Mouse (Mus musculus) hindbrain, postnatal 0 days (tissue): Measurements from ENCODE around the gene Csnk1d. TPM values are rescaled to one million over a fixed set of nuclear protein-coding genes. Genes with fewer than 3 reads are reported as not detected.

ENCODE experiments used
- ATAC-seq: fragments of 200-750 bp; cut with Nextera tagmentation; 2 replicates; pipeline ENCODE4 v1.8.0; 2017; ENCODE audit warnings: mild to moderate bottlenecking, moderate TSS enrichment, moderate library complexity
- DNase-seq: peaks from one replicate; pipeline ENCODE4 v3.0.0-alpha.2; 2015; ENCODE audit warnings: low spot score
- H3K27ac ChIP-seq: fragments of 300-500 bp; sonication (generic); 2 replicates; pipeline ENCODE4 v1.5.1; 2014; ENCODE audit warnings: mild to moderate bottlenecking
- H3K27me3 ChIP-seq: fragments of 300-500 bp; sonication (generic); 2 replicates; pipeline ENCODE4 v1.6.1; 2014; ENCODE audit warnings: low read length, mixed read lengths; ENCODE audit not compliant: insufficient read depth
- H3K36me3 ChIP-seq: fragments of 300-500 bp; sonication (generic); 2 replicates; pipeline ENCODE4 v1.6.1; 2014; ENCODE audit warnings: low read length, mixed read lengths; ENCODE audit not compliant: insufficient read depth
- H3K4me1 ChIP-seq: fragments of 300-500 bp; sonication (generic); 2 replicates; pipeline ENCODE4 v1.6.1; 2014; ENCODE audit warnings: antibody characterized with exemption, low read length, mixed read lengths; ENCODE audit not compliant: insufficient read depth
- H3K4me2 ChIP-seq: fragments of 300-500 bp; sonication (generic); 2 replicates; pipeline ENCODE4 v1.6.1; 2014; ENCODE audit warnings: low read depth, mild to moderate bottlenecking, low read length, moderate library complexity, mixed read lengths
- H3K4me3 ChIP-seq: fragments of 300-500 bp; sonication (generic); 2 replicates; pipeline ENCODE4 v1.5.1; 2014; ENCODE audit warnings: low read length
- H3K9ac ChIP-seq: fragments of 300-500 bp; sonication (generic); replicated peaks from 2 replicates; pipeline ENCODE4 v1.6.1; 2014; ENCODE audit warnings: mild to moderate bottlenecking, low read length, moderate library complexity, mixed read lengths
- H3K9me3 ChIP-seq: fragments of 300-500 bp; sonication (generic); 2 replicates; pipeline ENCODE4 v1.6.1; 2016; ENCODE audit warnings: low read length, mixed read lengths
- CTCF ChIP-seq: IDR thresholded peaks from 2 replicates; pipeline ENCODE4 v1.5.1; 2016; ENCODE audit warnings: antibody characterized with exemption, control low read depth, low read depth
- WGBS: fragments of 180-500 bp; shearing (Covaris S2); extraction: QIAGEN DNeasy Blood & Tissue Kit; methylation state at CpG from one replicate; pipeline ENCODE4 v1.1.7; 2014; 5-methylcytosine and 5-hydroxymethylcytosine counted together
- polyA plus RNA-seq: library from polyadenylated mRNA; unstranded; fragments of >200 nt; fragmentation: Nextera tagmentation; extraction: Ambion mirVana; gene quantifications from 2 replicates; pipeline ENCODE4 v1.2.1, GENCODE M21; 2015
- total RNA-seq: library from RNA; depleted of rRNA; stranded (reverse); fragments of >200 nt; gene quantifications from 2 replicates; pipeline ENCODE4 v1.2.3, GENCODE M21; 2014

The Csnk1d gene
- total and polyA plus RNA-seq, 2 experiments from 2014 or later: 95.2 to 102 TPM

DNA sequence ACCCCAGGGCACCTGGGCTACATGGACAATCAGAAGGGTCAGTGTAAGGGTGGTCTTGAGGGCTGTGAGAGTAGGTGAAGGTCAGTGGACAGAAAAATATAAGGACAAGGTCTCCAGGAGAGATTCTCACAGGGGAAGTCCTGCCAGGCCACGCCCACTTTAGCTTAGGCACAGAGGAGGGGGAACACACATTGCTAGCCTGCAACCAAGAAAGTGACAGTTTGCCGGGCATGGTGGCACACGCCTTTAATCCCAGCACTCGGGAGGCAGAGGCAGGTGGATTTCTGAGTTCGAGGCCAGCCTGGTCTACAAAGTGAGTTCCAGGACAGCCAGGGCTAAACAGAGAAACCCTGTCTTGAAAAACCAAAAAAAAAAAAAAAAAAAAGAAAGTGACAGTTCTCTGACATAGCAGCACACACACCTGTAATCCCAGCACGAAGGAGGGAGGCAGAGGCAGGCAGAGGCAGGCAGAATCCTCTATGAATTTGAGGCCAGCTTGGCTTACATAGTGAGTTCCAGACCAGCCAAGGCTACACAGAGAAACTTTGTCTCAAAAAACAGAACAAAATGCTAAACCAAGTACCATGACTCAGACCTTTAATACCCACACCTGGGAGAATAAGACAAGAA, 51.3 kb downstream of the Csnk1d start:
- 65% methylated on average over 6 of the region's 6 CpGs for WGBS

DNA sequence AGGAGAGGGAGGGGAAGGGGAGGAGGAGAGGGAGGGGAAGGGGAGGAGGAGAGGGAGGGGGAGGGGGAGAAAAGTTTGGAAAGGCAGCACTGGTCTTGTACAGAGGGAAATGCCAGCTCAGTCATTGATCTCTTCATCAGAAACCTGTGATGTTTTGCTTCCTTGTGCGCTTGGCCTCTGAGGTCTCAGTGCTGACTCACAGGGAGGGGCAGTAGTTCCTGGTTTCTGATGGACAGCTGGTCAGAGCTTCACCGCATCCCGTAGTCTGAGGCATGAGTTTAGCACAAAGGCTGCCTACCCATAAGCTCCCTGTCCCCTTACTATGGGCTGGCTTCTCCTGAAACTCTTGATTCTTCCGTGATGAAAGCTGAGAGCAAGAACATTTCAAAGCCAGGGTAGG, 52.3 kb downstream of the Csnk1d start:
- Histone ChIP-seq H3K9ac (no peak overlapping the region), H3K9me3 (no peaks in the 10 kb centered on the region), H3K4me2 (no peak overlapping the region), H3K36me3 (no peaks in the 10 kb centered on the region), H3K27ac (no peak overlapping the region), H3K4me1 (no peaks in the 10 kb centered on the region), H3K4me3 (no peak overlapping the region), H3K27me3 (no peaks in the 10 kb centered on the region)
- DNase-seq (no peak), ATAC-seq (no peak)
- TF ChIP-seq CTCF: no peak
- WGBS: 37% methylated on average over 4 of the region's 4 CpGs

More for the DNA sequence above, 51.3 kb downstream of the Csnk1d start:
- TF ChIP-seq CTCF: no peak
- Histone ChIP-seq H3K36me3 (no peaks in the 10 kb centered on the region), H3K4me1 (no peaks in the 10 kb centered on the region), H3K4me3 (no peak overlapping the region), H3K9ac (no peak overlapping the region), H3K9me3 (no peaks in the 10 kb centered on the region), H3K27me3 (no peaks in the 10 kb centered on the region), H3K4me2 (no peak overlapping the region), H3K27ac (no peak overlapping the region)
- DNase-seq (no peak), ATAC-seq (no peak)

DNA sequence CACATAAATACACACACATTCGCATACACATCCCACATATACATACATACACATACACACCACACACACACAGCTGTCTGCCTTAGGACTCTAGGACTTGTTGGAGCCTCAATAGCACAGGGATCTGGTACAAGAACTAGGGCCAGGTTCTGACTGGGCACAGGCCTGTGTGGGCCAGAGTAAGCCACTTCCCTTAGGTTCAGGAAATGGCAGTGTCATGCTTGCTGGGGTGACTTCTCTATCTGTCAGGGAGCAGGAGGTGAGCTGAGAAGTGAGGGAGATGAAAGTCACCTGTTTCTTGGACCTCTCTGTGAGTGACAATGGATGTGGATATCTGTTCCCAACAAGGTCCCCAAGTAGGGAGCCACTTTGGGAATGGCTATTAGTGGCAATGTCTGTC, 53.2 kb downstream of the Csnk1d start:
- H3K4me2 ChIP-seq: no peak overlapping the region
- ATAC-seq: no peak
- peaks cover 1% of the 10 kb centered on the region; the same call in 1 of the 2 replicates for H3K4me1 ChIP-seq
- WGBS: 98% methylated on average over 1 of the region's 1 CpGs
- no peak for DNase-seq
- no peak overlapping the region for H3K27ac ChIP-seq
- no peak for TF ChIP-seq CTCF
- H3K4me3 ChIP-seq: no peak overlapping the region
- no peaks in the 10 kb centered on the region for H3K9me3 ChIP-seq
- H3K9ac ChIP-seq: no peak overlapping the region
- H3K36me3 ChIP-seq: no peaks in the 10 kb centered on the region
- no peaks in the 10 kb centered on the region for H3K27me3 ChIP-seq

DNA sequence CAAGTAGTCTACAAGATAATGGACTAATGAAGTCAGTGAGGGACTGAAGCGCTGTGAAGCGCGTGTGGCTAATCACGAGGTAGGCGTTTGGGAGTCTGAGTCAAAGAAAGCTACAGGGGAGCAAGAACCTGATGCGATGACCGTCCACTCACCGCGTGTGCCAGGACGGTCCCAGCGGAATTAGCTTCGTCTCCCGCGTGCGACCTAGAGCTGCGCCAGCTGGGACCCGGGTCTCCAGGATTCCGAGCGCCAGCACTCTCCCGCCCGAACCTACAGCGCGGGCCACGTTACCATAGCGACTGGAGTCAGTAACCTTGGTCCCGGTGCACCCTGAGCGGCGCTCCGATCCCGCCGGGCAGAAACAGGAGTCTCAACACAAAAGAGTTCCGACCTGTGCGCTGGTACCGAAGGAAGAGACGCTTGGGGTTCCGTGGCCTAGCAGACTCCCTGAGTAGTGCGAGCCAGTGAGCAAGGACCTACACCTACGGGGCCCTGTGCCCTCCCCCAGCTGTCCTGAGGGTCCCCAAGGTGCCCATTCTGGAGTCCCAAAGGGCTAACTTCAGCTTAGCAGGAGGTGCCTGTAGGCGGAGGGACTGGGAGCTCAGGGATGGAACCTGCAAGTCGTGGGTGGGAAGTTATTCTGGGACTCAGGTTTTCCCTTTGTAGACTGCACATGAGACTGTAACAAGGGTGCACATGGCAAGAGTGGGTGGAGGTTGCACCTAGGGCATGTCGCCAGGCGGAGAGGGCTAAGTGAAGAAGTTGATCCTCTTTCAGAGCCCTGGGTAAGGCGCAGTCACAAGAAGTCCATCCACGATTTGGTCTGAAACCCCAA, 58.3 kb downstream of the Csnk1d start, which contains the start of gene Ccdc57:
Gene Ccdc57 (minus strand): TSS at position 309 of the 835 bp plus-strand sequence.
- no peaks in the 10 kb centered on the region for H3K27me3 ChIP-seq
- peaks cover 7% of the 10 kb centered on the region; the same call in 1 of the 2 replicates for H3K4me1 ChIP-seq
- no peaks in the 10 kb centered on the region for H3K9me3 ChIP-seq
- H3K4me3 ChIP-seq: peak within 1 kb of the TSS; percentile 76
- H3K36me3 ChIP-seq: no peaks in the 10 kb centered on the region
- TF ChIP-seq CTCF: no peak
- H3K9ac ChIP-seq: peak within 1 kb of the TSS; percentile 68
- peak within 1 kb of the TSS; percentile 85 for H3K4me2 ChIP-seq
- WGBS: 8% methylated on average over 44 of the region's 44 CpGs
- peak; percentile 96 for ATAC-seq
- DNase-seq: peak; percentile 94
- H3K27ac ChIP-seq: peak within 1 kb of the TSS; percentile 45; the same call in 1 of the 2 replicates

DNA sequence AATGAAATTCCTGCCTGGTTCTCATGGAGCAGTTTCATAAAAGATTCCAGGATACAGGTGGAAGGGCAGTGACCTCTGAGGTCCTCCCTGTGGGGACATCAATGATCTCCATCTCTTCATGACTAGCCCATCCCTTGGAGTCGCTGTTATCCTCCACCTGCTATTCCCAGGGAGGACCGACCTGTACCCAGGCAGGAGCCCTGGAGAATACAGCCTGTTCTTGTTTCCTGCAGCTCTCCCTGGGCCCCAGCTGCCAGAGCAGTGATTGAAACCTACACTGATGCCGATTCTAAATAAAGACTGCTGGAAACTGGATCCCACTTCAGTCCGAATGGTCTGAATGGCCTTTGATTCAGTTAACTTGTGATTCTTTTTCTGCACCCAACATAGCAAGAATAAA, 59.7 kb downstream of the Csnk1d start:
- Histone ChIP-seq H3K36me3 (no peaks in the 10 kb centered on the region), H3K4me2 (no peak overlapping the region), H3K27me3 (no peaks in the 10 kb centered on the region), H3K9ac (no peak overlapping the region), H3K9me3 (no peaks in the 10 kb centered on the region), H3K27ac (no peak overlapping the region), H3K4me1 (peaks cover 7% of the 10 kb centered on the region; the same call in 1 of the 2 replicates), H3K4me3 (no peak overlapping the region)
- ATAC-seq (no peak), DNase-seq (no peak)
- TF ChIP-seq CTCF: no peak
- 94% methylated on average over 4 of the region's 4 CpGs for WGBS

DNA sequence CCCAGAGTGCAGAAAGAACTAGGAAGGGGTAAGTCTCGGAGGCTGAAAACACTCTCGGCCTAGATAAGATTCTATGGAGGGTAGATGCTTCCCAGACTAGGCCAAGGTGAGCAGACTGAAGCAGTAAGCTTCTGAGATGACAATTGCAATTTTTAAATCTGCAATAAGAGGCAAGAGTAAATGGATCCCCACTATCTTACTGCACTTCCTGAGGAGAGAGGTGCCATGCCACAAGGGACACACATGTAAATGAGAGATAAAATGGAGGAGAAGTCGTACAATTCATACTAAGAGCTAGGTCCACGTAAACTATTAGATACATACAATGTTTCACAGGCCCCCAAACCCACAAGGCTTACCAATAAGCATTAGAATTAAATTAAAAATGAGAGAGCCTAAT, 62.7 kb downstream of the Csnk1d start:
- no peak for TF ChIP-seq CTCF
- H3K4me1 ChIP-seq: peaks cover 7% of the 10 kb centered on the region; the same call in 1 of the 2 replicates
- no peaks in the 10 kb centered on the region for H3K9me3 ChIP-seq
- WGBS: 94% methylated on average over 4 of the region's 4 CpGs
- no peak overlapping the region for H3K27ac ChIP-seq
- ATAC-seq: no peak
- no peak for DNase-seq
- no peak overlapping the region for H3K4me2 ChIP-seq
- no peak overlapping the region for H3K9ac ChIP-seq
- no peaks in the 10 kb centered on the region for H3K27me3 ChIP-seq
- no peaks in the 10 kb centered on the region for H3K36me3 ChIP-seq
- no peak overlapping the region for H3K4me3 ChIP-seq
